ENCODE assay signal across 24 mouse cellular contexts in the genomic region with DNA sequence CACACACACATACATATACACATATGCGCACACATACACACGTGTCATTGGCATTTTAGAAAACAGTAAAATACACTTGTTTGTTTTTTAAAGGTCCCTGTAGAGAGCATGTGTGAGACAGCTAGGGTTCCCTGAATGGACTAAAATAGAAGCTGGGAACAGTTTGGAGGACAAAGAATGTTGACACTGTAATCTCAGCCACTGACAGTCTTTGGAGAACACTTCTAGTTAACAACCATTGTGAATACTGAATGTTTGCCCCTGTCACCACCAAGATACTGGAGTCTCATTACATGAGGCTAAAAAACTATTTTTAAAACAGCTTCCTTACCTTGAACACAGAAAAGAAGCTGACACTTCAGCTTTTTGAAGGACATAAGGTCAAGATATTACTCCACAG. TPM values are rescaled to one million over a fixed set of nuclear protein-coding genes. Genes with fewer than 3 reads are reported as not detected.
"Had no signal": no experiment of that assay in that cellular context is flagged by ENCODE, and none has a peak within 500 bp of the region (broad histone marks: within the 10 kb centered on the region; RNA-seq: fewer than 3 reads in every experiment).

No protein-coding gene starts in this region.

- H3K9ac ChIP-seq: limb, embryonic 13.5 days; liver, embryonic 12.5 days; liver, embryonic 15.5 days; lung, embryonic 15.5 days; midbrain, embryonic 13.5 days; neural tube, embryonic 13.5 days had no signal

- H3K4me2 ChIP-seq: limb, embryonic 13.5 days; liver, embryonic 12.5 days; liver, embryonic 15.5 days; lung, embryonic 15.5 days; midbrain, embryonic 13.5 days; neural tube, embryonic 13.5 days had no signal

- ATAC-seq: liver, embryonic 12.5 days; midbrain, embryonic 13.5 days; midbrain, embryonic 16.5 days had no signal

- H3K36me3 ChIP-seq: limb, embryonic 10.5 days; limb, embryonic 13.5 days; liver, embryonic 12.5 days; liver, embryonic 15.5 days; lung, embryonic 15.5 days; midbrain, embryonic 10.5 days; midbrain, embryonic 13.5 days; neural tube, embryonic 13.5 days had no signal

- H3K4me3 ChIP-seq: layer of hippocampus, adult 2 months; limb, embryonic 10.5 days; limb, embryonic 13.5 days; liver, embryonic 12.5 days; liver, embryonic 15.5 days; lung, embryonic 15.5 days; megakaryocyte, embryonic 14.5 days; midbrain, embryonic 10.5 days; midbrain, embryonic 13.5 days; myocyte; neural tube, embryonic 13.5 days had no signal

- H3K9me3 ChIP-seq: limb, embryonic 10.5 days; limb, embryonic 13.5 days; liver, embryonic 12.5 days; liver, embryonic 15.5 days; lung, embryonic 15.5 days; megakaryocyte, embryonic 14.5 days; midbrain, embryonic 10.5 days; midbrain, embryonic 13.5 days; neural tube, embryonic 13.5 days had no signal

- H3K27me3 ChIP-seq: limb, embryonic 13.5 days; liver, embryonic 12.5 days; liver, embryonic 15.5 days; lung, embryonic 15.5 days; megakaryocyte, embryonic 14.5 days; midbrain, embryonic 13.5 days; neural tube, embryonic 13.5 days had no signal

- DNase-seq: kidney, postnatal 25 days; layer of hippocampus, adult 9-11 months; liver; lung, adult 18-20 months; lung, postnatal 10 days; lung, postnatal 36 days; retina, postnatal 1 day; right cerebral cortex, postnatal 25 days; spleen, adult 18-20 months; thymus, adult 18-20 months; thymus, postnatal 36 days had no signal

- H3K27ac ChIP-seq: layer of hippocampus, adult 2 months; limb, embryonic 10.5 days; limb, embryonic 13.5 days; liver, embryonic 12.5 days; liver, embryonic 15.5 days; lung, embryonic 15.5 days; midbrain, embryonic 10.5 days; midbrain, embryonic 13.5 days; neural tube, embryonic 13.5 days had no signal

RNA-seq across cellular contexts. Expression of gene Fstl1, which starts 19.4 kb away (rescaled TPM):
- total RNA-seq: monocyte, adult 5-6 weeks had no signal
